Mouse (Mus musculus) lung, embryonic 16.5 days (tissue): ENCODE data around the gene Cntn2. TPM values are rescaled to one million over a fixed set of nuclear protein-coding genes. Genes with fewer than 3 reads are reported as not detected.

ENCODE experiments used
- ATAC-seq: fragments of 200-750 bp; cut with Nextera tagmentation; 2 replicates; pipeline ENCODE4 v1.8.0; 2017; ENCODE audit warnings: low read depth, mild to moderate bottlenecking, moderate library complexity
- H3K27ac ChIP-seq: fragments of 300-500 bp; sonication (generic); 2 replicates; pipeline ENCODE4 v1.5.1; 2014; ENCODE audit warnings: mild to moderate bottlenecking, control low read depth, low read length
- H3K27me3 ChIP-seq: fragments of 300-500 bp; sonication (generic); 2 replicates; pipeline ENCODE4 v1.6.1; 2014; ENCODE audit warnings: low read depth, low read length, mixed read lengths; ENCODE audit not compliant: control insufficient read depth, insufficient read depth
- H3K36me3 ChIP-seq: fragments of 300-500 bp; sonication (generic); 2 replicates; pipeline ENCODE4 v1.6.1; 2014; ENCODE audit warnings: low read length; ENCODE audit not compliant: control insufficient read depth, insufficient read depth
- H3K4me1 ChIP-seq: fragments of 300-500 bp; sonication (generic); replicated peaks from 2 replicates; pipeline ENCODE4 v1.6.1; 2014; ENCODE audit warnings: low read length, mixed read lengths; ENCODE audit not compliant: control insufficient read depth, insufficient read depth
- H3K4me2 ChIP-seq: fragments of 300-500 bp; sonication (generic); 2 replicates; pipeline ENCODE4 v1.6.1; 2014; ENCODE audit warnings: low read depth, low read length, control low read depth
- H3K4me3 ChIP-seq: fragments of 300-500 bp; sonication (generic); 2 replicates; pipeline ENCODE4 v1.5.1; 2014; ENCODE audit warnings: mild to moderate bottlenecking, low read length, control low read depth
- H3K9ac ChIP-seq: fragments of 300-500 bp; sonication (generic); 2 replicates; pipeline ENCODE4 v1.6.1; 2014; ENCODE audit warnings: low read length, control low read depth
- H3K9me3 ChIP-seq: fragments of 300-500 bp; sonication (generic); 2 replicates; pipeline ENCODE4 v1.6.1; 2016; ENCODE audit warnings: low read length; ENCODE audit not compliant: control insufficient read depth
- WGBS: fragments of 180-500 bp; shearing (Covaris S2); extraction: QIAGEN DNeasy Blood & Tissue Kit; methylation state at CpG from one replicate; pipeline ENCODE4 v1.1.7; 2014; 5-methylcytosine and 5-hydroxymethylcytosine counted together
- polyA plus RNA-seq: library from polyadenylated mRNA; unstranded; fragments of >200 nt; fragmentation: Nextera tagmentation; extraction: Ambion mirVana; gene quantifications from 2 replicates; pipeline ENCODE4 v1.2.1, GENCODE M21; 2015

The Cntn2 gene
- polyA plus RNA-seq, 1 experiment from 2014 or later, result 0.09 TPM

DNA sequence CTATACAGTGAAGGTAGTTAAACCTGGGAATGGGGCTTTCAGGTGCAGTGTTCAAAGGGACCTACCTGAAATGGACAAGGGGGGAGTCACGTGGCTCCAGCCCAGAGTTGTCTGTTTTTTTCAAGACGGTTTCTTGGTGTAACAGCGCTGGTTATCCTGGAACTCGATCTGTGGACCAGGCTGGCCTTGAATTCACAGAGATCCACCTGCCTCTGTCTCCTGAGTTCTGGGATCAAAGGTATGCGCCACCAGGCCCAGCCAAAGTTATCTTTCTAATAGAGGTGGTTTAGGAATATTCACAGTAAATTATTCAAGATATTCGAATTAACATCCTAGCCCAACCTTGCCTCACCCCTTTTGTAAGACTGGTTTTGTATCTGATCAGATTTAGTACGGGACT, 36.4 kb downstream of the Cntn2 start:
- H3K27ac ChIP-seq, result no peak overlapping the region
- no peak overlapping the region for H3K4me2 ChIP-seq
- peaks cover 37% of the 10 kb centered on the region for H3K36me3 ChIP-seq
- H3K4me3 ChIP-seq, result no peak overlapping the region
- no peaks in the 10 kb centered on the region for H3K9me3 ChIP-seq
- H3K27me3 ChIP-seq, result no peaks in the 10 kb centered on the region
- no peak for ATAC-seq
- 88% methylated on average over 7 of the region's 7 CpGs for WGBS
- H3K9ac ChIP-seq, result no peak overlapping the region
- H3K4me1 ChIP-seq, result peaks cover 5% of the 10 kb centered on the region; the same call in 1 of the 2 replicates

DNA sequence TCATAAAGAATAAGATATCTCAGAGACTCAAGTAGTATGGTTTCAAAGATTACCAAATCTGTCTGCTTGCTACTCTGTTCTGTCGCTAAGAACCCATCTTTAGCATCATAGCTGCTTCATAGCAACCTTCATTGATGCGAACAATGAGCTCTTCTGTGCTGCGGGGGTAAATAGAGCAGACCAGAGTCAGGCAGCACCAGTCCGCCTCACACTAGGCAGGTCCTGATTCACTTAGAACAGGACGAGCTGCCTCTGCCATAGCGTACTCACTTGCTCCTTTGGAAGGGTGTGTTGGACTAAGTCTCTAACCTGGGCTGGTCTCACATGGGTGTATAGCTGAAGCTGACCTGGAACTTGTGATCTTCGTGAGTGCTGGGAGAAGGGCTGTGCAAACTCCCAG, 37.0 kb downstream of the Cntn2 start, which contains the start of gene Tmem81:
Tmem81 (plus strand) TSS at position 173 of the 400 bp plus-strand sequence.
- no peaks in the 10 kb centered on the region for H3K27me3 ChIP-seq
- no peak within 1 kb of the TSS for H3K4me3 ChIP-seq
- no peak within 1 kb of the TSS for H3K27ac ChIP-seq
- ATAC-seq, result no peak
- H3K9me3 ChIP-seq, result no peaks in the 10 kb centered on the region
- WGBS, result 89% methylated on average over 7 of the region's 7 CpGs
- no peak within 1 kb of the TSS for H3K9ac ChIP-seq
- no peaks in the 10 kb centered on the region for H3K4me1 ChIP-seq
- H3K4me2 ChIP-seq, result no peak within 1 kb of the TSS
- H3K36me3 ChIP-seq, result peaks cover 37% of the 10 kb centered on the region

DNA sequence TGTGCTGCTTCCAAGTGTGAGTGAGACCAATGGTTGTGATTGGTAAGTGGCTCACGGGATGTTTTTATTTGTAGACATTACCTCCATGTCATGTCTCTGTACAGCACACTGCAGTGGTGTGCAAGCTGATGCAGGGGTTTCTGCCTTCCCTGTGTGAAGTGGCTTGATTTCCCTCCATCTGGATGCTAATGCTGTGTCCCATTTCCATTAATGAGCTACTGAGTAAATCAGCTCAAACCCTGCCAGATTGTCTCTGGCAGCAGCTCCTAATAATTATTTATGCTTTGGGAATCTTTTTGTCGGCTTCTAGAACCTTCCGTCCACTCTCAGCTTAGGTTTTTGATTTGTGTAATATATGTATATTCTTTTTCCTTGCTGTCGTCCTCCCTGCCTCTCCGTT, 37.9 kb downstream of the Cntn2 start:
- H3K27ac ChIP-seq, result no peak overlapping the region
- H3K4me1 ChIP-seq, result no peaks in the 10 kb centered on the region
- H3K4me3 ChIP-seq, result no peak overlapping the region
- no peak for ATAC-seq
- 90% methylated on average over 5 of the region's 5 CpGs for WGBS
- no peak overlapping the region for H3K9ac ChIP-seq
- no peak overlapping the region for H3K4me2 ChIP-seq
- no peaks in the 10 kb centered on the region for H3K27me3 ChIP-seq
- H3K9me3 ChIP-seq, result no peaks in the 10 kb centered on the region
- peaks cover 44% of the 10 kb centered on the region for H3K36me3 ChIP-seq

DNA sequence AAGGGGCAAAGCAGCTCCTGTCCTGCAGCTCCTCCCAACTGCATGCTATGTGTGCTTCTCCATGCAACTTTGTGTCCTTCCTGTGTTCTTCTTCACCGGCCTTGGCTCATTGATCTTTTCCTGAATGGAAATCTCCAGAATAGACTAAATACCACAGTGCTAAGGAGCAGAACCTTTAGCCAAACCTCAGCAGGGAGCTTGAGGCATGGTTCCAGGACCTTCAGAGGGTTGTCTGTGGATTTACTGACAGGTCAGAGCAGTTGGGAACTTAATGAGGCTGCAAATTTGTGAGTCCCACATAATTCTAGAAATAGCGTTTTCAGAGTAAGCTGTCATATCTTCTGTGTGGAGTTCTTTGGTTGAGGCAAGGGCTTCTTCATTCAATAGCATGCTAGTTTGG, 42.5 kb downstream of the Cntn2 start:
- Histone ChIP-seq H3K4me1 (no peaks in the 10 kb centered on the region), H3K4me3 (no peak overlapping the region), H3K27me3 (no peaks in the 10 kb centered on the region), H3K9me3 (no peaks in the 10 kb centered on the region), H3K36me3 (peaks cover 52% of the 10 kb centered on the region), H3K4me2 (no peak overlapping the region), H3K27ac (no peak overlapping the region), H3K9ac (no peak overlapping the region)
- no peak for ATAC-seq
- WGBS, result 92% methylated on average over 2 of the region's 2 CpGs

DNA sequence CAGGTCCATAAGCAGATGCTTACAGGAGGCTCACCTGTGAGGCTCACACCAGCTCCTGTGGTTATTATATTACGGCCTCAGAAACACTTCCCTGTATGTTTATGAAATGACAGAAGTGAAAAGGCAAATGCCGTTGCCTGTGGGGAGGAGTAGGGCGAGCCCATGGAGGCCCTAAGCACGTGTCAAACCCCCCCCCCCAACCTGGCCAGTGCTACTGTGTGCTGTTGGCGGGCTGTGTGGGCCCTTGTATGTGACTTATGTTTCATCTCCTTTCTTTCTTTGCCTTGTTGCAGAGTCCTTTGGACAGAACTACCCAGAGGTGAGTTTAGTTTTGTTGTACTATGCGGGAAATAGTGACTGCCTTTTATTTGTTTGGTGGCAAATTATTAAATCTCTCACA, 59.3 kb downstream of the Cntn2 start:
- Histone ChIP-seq H3K4me2 (no peak overlapping the region), H3K9me3 (no peaks in the 10 kb centered on the region), H3K27ac (peak overlapping the region; percentile 56), H3K4me3 (no peak overlapping the region), H3K27me3 (no peaks in the 10 kb centered on the region), H3K9ac (no peak overlapping the region), H3K4me1 (peaks cover 5% of the 10 kb centered on the region), H3K36me3 (peaks cover 4% of the 10 kb centered on the region; the same call in 1 of the 2 replicates)
- 67% methylated on average over 6 of the region's 6 CpGs for WGBS
- peak; percentile 74 for ATAC-seq

DNA sequence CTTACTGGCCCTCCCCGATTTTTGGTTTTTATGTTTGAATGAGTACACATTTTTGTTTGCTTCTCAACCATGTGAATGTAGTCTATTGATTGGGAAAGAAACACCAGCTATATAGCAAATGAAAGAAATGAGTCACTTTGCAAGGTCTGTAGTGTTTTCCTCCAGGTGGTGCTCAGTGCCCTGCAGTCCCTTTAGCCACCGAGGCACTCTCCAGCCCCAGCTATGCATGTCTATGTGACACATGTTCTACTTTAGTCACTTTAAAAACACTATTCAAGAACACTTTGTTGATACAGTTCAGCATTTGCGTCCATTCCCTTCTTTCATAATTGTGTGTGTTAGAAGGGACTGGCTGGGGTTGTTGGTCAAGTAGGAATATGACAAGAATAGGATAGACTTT, 59.8 kb downstream of the Cntn2 start:
- Histone ChIP-seq H3K4me3 (no peak overlapping the region), H3K36me3 (peaks cover 4% of the 10 kb centered on the region; the same call in 1 of the 2 replicates), H3K4me1 (peaks cover 7% of the 10 kb centered on the region), H3K27me3 (no peaks in the 10 kb centered on the region), H3K9ac (no peak overlapping the region), H3K4me2 (no peak overlapping the region), H3K27ac (peak overlapping the region; percentile 56), H3K9me3 (no peaks in the 10 kb centered on the region)
- 83% methylated on average over 3 of the region's 3 CpGs for WGBS
- ATAC-seq, result no peak

DNA sequence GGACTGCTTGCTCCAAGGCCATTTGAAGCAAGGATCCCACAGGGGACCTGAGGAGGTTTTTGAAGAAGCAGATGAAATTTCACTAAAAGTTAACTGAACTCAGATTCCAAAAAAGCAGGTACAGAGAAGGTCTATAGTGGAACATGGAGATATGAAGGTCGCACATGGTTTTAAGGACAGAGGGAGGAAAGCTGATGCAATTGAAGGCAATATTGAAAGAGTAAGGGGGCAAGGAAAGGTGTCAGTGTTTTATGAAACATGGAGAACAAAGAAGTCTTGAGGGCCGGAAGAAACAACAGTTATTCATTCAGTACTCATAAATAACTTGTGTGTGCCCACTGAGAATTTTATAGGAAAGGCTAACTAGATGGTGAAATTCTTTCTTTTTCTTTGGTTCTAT, 61.4 kb downstream of the Cntn2 start:
- no peak overlapping the region for H3K4me3 ChIP-seq
- H3K9ac ChIP-seq, result no peak overlapping the region
- no peak overlapping the region for H3K27ac ChIP-seq
- H3K9me3 ChIP-seq, result no peaks in the 10 kb centered on the region
- H3K27me3 ChIP-seq, result no peaks in the 10 kb centered on the region
- no peak overlapping the region for H3K4me2 ChIP-seq
- no peak for ATAC-seq
- peaks cover 1% of the 10 kb centered on the region; the same call in 1 of the 2 replicates for H3K36me3 ChIP-seq
- 86% methylated on average over 2 of the region's 2 CpGs for WGBS
- peaks cover 12% of the 10 kb centered on the region for H3K4me1 ChIP-seq

DNA sequence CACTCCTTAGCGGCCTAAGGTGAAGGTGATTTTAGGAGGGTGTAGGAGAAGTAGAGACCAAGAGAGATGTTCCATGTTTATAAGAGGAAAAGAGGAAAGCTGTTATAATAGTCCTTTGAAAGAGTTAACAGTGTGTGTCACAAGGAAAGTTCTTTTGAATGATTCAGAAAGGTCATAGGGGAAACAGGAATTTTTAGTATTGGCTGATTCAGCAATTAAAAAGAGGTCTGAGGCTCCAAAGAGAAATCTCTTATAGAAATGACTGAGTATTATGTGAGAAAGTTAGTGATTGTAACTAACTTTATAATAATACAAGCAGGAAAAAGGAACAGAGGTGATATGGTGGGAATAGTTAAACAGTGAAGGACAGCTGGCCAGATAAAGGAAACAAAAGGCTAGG, 63.6 kb downstream of the Cntn2 start:
- ATAC-seq, result no peak
- no peak overlapping the region for H3K27ac ChIP-seq
- no peak overlapping the region for H3K4me3 ChIP-seq
- H3K27me3 ChIP-seq, result no peaks in the 10 kb centered on the region
- 81% methylated on average over 1 of the region's 1 CpGs for WGBS
- H3K36me3 ChIP-seq, result no peaks in the 10 kb centered on the region
- H3K9ac ChIP-seq, result no peak overlapping the region
- no peaks in the 10 kb centered on the region for H3K9me3 ChIP-seq
- no peak overlapping the region for H3K4me2 ChIP-seq
- H3K4me1 ChIP-seq, result peaks cover 12% of the 10 kb centered on the region

DNA sequence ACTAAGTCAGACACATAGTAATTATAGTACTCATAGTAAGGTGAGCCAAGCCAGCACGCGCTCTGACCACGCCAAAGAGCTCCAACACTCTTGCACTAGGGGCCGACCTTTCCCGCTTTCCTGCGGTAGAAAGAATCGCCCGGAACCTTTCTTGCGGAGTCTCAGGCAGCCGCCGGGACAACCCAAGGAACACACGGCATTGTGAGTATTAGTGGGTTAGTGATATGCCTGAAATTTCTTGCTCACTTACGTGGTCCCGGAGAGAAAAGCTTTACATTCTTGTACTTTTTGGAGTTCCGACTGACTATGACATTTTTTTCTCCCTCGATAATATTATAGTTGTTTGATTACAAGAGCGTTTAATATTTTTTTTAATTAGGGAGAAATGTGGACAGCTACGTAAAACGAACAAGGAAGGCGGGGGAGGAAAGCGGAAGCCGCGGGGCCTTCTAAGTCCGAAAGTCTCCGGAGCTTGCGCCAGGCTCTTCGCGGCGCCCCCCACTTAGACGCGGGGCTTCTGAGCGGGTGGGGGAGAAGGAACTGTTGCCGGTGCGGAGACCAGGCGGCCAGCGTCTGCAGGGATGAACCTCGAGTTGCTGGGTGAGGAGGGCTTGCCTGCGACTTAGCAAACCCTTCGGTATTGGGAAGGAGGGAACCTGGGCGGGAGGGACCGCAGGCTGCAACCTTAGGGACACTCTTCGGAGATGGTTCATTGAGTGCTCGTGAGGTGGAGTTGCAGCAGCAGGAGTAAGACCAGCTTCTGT, 65.9 kb downstream of the Cntn2 start, which contains the start of gene Rbbp5:
Rbbp5 (plus strand) TSS at position 438 of the 764 bp plus-strand sequence.
- under 1% methylated on average over 43 of the region's 43 CpGs for WGBS
- H3K4me1 ChIP-seq, result peaks cover 7% of the 10 kb centered on the region

More for the DNA sequence above, 65.9 kb downstream of the Cntn2 start, which contains the start of gene Rbbp5:
- Histone ChIP-seq H3K27ac (peak within 1 kb of the TSS; percentile 38), H3K27me3 (no peaks in the 10 kb centered on the region), H3K4me3 (peak within 1 kb of the TSS; percentile 61), H3K9ac (peak within 1 kb of the TSS; percentile 82), H3K4me2 (peak within 1 kb of the TSS; percentile 68), H3K36me3 (no peaks in the 10 kb centered on the region), H3K9me3 (no peaks in the 10 kb centered on the region)
- ATAC-seq, result peak; percentile 93
